Mouse (Mus musculus) kidney, embryonic 14.5 days (tissue): Measurements from ENCODE around the gene Ak5. TPM values are rescaled to one million over a fixed set of nuclear protein-coding genes. Genes with fewer than 3 reads are reported as not detected.
"Not testable (repeated sequence)": the region's sequence is repeated elsewhere in the genome, so short reads cannot be mapped to it uniquely, and the experiment has no call there.

Experiments used
- ATAC-seq: fragments of 200-750 bp; cut with Nextera tagmentation; 2 replicates; pipeline ENCODE4 v1.8.0; 2017; ENCODE audit warnings: moderate number of reproducible peaks, mild to moderate bottlenecking, moderate TSS enrichment, moderate library complexity; ENCODE audit not compliant: low FRiP score, low TSS enrichment
- H3K27ac ChIP-seq: fragments of 300-500 bp; sonication (generic); 2 replicates; pipeline ENCODE4 v1.5.1; 2014; ENCODE audit warnings: low read depth, mild to moderate bottlenecking, low read length, moderate library complexity, mixed read lengths
- H3K27me3 ChIP-seq: fragments of 300-500 bp; sonication (generic); 2 replicates; pipeline ENCODE4 v1.6.1; 2014; ENCODE audit warnings: mild to moderate bottlenecking, low read length; ENCODE audit not compliant: control insufficient read depth, insufficient read depth
- H3K36me3 ChIP-seq: fragments of 300-500 bp; sonication (generic); 2 replicates; pipeline ENCODE4 v1.6.1; 2014; ENCODE audit warnings: low read length, mixed read lengths; ENCODE audit not compliant: control insufficient read depth, insufficient read depth
- H3K4me1 ChIP-seq: fragments of 300-500 bp; sonication (generic); 2 replicates; pipeline ENCODE4 v1.6.1; 2014; ENCODE audit warnings: low read length, mixed read lengths; ENCODE audit not compliant: control insufficient read depth, insufficient read depth
- H3K4me2 ChIP-seq: fragments of 300-500 bp; sonication (generic); replicated peaks from 2 replicates; pipeline ENCODE4 v1.6.1; 2014; ENCODE audit warnings: low read depth, mild to moderate bottlenecking, low read length
- H3K4me3 ChIP-seq: fragments of 300-500 bp; sonication (generic); 2 replicates; pipeline ENCODE4 v1.5.1; 2014; ENCODE audit warnings: mild to moderate bottlenecking, low read length
- H3K9ac ChIP-seq: fragments of 300-500 bp; sonication (generic); 2 replicates; pipeline ENCODE4 v1.6.1; 2014; ENCODE audit warnings: low read depth, mild to moderate bottlenecking, low read length, moderate library complexity
- H3K9me3 ChIP-seq: fragments of 300-500 bp; sonication (generic); 2 replicates; pipeline ENCODE4 v1.6.1; 2016; ENCODE audit warnings: low read length; ENCODE audit not compliant: control insufficient read depth
- WGBS: fragments of 180-500 bp; shearing (Covaris S2); extraction: QIAGEN DNeasy Blood & Tissue Kit; methylation state at CpG from one replicate; pipeline ENCODE4 v1.1.7; 2014; 5-methylcytosine and 5-hydroxymethylcytosine counted together
- polyA plus RNA-seq: library from polyadenylated mRNA; unstranded; fragments of >200 nt; fragmentation: Nextera tagmentation; extraction: Ambion mirVana; gene quantifications from 2 replicates; pipeline ENCODE4 v1.2.1, GENCODE M21; 2014

Gene Ak5
- polyA plus RNA-seq, 1 experiment from 2014 or later, result 2.1 TPM

DNA sequence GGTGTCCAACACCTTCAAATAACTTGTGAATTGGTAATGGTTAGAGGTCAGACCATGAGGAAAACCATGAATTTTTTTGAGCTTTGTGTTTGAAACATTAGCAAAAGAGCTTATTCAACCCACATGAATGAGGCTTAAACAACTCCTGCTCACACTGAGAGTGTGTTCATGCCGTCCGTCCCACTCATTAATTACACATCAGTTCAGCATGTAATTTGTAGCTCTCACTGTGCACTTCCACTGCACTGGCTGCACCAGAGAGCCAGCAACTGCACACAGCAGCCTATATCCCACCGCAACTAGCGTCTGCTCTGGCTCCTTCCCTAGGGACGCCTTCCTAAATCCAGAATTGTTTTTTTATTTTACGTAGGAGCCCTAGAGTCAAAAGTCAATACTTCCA lies 68.5 kb downstream of the Ak5 start:
- H3K9ac ChIP-seq, result no peak overlapping the region
- no peak overlapping the region for H3K27ac ChIP-seq
- H3K4me2 ChIP-seq, result no peak overlapping the region
- 50% methylated on average over 6 of the region's 6 CpGs for WGBS
- ATAC-seq, result no peak
- H3K4me1 ChIP-seq, result no peaks in the 10 kb centered on the region
- H3K27me3 ChIP-seq, result no peaks in the 10 kb centered on the region
- no peaks in the 10 kb centered on the region for H3K9me3 ChIP-seq
- no peaks in the 10 kb centered on the region for H3K36me3 ChIP-seq
- no peak overlapping the region for H3K4me3 ChIP-seq

DNA sequence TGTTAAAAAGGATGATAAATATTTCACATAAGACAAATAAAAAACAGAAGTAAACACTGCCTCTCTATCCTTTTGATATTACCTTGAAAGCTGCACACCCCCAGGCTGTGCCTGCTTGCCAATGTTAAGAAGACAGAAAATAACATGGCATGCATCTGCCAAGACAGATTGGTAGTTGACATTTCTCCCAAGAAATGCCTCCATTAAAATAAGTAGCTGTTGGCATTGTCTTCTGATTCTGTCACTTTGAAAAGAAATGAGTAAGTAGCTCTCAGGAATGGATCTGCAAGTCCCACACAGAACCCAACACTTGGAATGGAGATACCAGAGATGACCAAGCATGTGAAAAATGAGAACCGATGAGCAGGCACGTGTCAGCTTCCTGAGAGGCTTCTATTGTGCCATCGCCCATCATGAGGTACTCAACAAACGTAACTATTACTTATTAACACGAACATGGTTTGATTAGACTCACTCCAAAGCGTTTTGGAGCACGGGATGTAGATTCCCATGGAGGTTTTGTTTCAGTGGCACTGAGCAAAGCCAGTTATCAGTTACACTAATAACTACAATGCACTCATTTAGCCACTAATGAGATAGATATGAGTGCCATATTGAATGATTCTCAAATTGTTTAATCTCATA lies 71.6 kb downstream of the Ak5 start:
- Histone ChIP-seq H3K4me1 (no peaks in the 10 kb centered on the region), H3K36me3 (no peaks in the 10 kb centered on the region), H3K4me3 (no peak overlapping the region), H3K27me3 (no peaks in the 10 kb centered on the region), H3K4me2 (no peak overlapping the region), H3K27ac (no peak overlapping the region), H3K9ac (no peak overlapping the region), H3K9me3 (no peaks in the 10 kb centered on the region)
- ATAC-seq, result no peak
- 88% methylated on average over 7 of the region's 7 CpGs for WGBS

DNA sequence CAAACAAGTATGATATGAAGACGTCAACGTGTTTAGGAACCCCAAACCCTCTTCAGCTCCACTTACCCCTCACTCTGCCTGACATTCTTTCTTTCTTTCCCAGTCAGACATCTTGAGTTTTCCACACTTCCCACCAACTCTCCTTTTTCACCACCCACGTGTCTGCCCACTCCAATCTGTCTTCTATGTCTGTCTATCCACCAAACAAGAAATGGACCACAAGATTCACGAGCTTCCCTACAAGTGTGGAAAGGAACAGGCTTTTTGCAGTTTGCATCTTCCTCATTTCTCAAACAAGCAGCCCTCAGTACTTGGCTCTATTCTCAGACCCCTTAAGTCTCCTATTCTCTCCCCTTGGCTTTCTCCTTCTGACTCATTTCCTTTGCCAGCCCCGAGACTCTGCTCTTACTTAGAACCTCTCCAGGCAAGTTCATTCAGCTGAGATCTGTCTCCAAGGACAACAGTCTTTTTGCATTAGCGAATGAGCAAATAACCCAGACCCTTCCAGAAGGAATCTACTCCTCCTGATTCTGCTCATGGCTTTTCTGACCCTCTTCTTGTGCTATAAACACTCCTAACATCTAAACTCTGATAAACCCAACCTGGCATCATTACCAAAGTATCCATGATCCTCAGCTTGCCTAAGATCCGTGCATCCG lies 75.3 kb downstream of the Ak5 start:
- H3K4me1 ChIP-seq, result no peaks in the 10 kb centered on the region
- ATAC-seq, result no peak
- 69% methylated on average over 8 of the region's 8 CpGs for WGBS
- no peaks in the 10 kb centered on the region for H3K36me3 ChIP-seq
- no peak overlapping the region for H3K4me3 ChIP-seq
- H3K9ac ChIP-seq, result no peak overlapping the region
- H3K27me3 ChIP-seq, result no peaks in the 10 kb centered on the region
- H3K9me3 ChIP-seq, result no peaks in the 10 kb centered on the region
- no peak overlapping the region for H3K27ac ChIP-seq
- H3K4me2 ChIP-seq, result no peak overlapping the region

DNA sequence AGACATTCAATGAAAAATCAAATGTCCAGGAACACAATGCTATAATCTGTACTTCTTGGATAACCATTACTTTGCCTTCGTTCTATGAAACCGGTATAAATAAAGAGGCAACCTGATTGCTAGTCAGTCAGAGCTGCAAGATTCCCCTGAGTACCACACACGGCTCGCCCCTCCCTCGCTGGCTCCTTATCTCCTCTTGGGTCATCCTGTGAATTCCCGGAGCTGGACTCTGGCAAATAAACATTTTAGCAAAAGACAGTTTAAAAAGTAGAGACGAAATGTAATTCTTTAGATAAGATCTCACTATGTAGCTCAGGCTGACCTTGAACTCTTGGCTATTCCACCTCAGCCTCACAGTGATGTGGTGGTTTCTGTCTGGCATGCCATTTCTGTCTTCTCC lies 77.7 kb downstream of the Ak5 start:
- no peak overlapping the region for H3K27ac ChIP-seq
- H3K9ac ChIP-seq, result no peak overlapping the region
- H3K4me1 ChIP-seq, result no peaks in the 10 kb centered on the region
- H3K4me3 ChIP-seq, result no peak overlapping the region
- no peaks in the 10 kb centered on the region for H3K36me3 ChIP-seq
- no peaks in the 10 kb centered on the region for H3K27me3 ChIP-seq
- no peak overlapping the region for H3K4me2 ChIP-seq
- no peak for ATAC-seq
- H3K9me3 ChIP-seq, result no peaks in the 10 kb centered on the region
- WGBS, result 76% methylated on average over 7 of the region's 7 CpGs

DNA sequence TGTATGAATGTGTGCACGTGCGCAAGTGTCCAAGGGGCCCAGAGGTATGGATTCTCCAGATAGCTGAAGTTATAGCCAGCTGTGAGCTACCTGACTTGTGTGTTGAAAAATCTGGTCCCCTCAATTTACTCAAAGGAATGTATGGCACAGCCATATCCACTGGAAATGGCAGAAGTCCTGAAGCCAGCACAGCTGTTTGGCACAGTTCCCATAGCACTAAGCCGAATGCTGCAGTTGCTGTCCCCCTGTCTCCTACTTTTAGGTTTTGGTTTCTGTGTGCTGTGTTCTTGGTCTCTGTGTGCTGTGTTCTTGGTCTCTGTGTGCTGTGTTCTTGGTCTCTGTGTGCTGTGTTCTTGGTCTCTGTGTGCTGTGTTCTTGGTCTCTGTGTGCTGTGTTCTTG lies 79.1 kb downstream of the Ak5 start:
- not testable (repeated sequence) for H3K4me2 ChIP-seq, H3K36me3 ChIP-seq, H3K9ac ChIP-seq, H3K4me1 ChIP-seq, H3K27ac ChIP-seq, H3K4me3 ChIP-seq, ATAC-seq, H3K9me3 ChIP-seq, H3K27me3 ChIP-seq
- WGBS, result 85% methylated on average over 3 of the region's 3 CpGs

DNA sequence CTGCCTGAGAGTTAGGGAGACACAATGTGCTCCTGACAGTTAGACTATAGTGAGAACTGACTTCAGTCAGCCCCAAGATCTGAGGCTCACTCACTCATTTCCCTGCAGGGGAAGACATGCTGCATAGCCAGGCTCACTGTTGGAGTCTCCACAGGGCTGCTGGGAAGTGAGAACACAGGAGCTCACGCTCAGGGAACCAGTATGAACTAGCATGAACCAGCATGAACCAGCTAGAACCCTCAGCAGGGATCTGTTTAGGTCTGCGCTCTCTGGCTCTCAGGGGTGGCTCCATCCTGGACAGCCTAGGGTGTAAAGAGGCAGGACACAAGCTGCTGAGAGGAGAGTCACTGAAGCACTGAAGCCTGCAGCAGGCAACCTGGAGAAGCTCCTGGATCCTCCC lies 81.2 kb downstream of the Ak5 start:
- Histone ChIP-seq H3K27me3 (no peaks in the 10 kb centered on the region), H3K4me1 (no peaks in the 10 kb centered on the region), H3K4me2 (no peak overlapping the region), H3K4me3 (no peak overlapping the region), H3K9me3 (no peaks in the 10 kb centered on the region), H3K27ac (no peak overlapping the region), H3K9ac (no peak overlapping the region), H3K36me3 (no peaks in the 10 kb centered on the region)
- 78% methylated on average over 2 of the region's 2 CpGs for WGBS
- ATAC-seq, result no peak

DNA sequence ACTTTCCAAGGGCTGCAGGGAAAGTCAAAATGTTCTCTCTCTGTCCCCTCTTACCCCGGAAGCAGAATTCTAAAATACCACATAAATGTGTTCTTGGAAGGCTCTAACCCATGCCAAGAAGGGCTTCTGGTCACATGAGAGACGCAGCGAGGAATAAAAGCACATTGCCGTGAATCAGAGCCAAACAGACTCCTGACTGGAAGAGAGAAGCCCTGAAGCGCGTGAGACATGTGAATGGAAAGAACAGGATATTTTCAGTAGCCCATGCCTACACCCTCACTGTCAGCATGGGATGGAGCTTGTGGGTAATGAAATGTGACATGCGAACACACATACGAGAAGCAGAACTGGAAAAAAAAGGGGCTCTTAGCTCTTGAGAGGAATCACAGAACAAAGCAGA lies 82.0 kb downstream of the Ak5 start:
- Histone ChIP-seq H3K4me1 (no peaks in the 10 kb centered on the region), H3K27ac (no peak overlapping the region), H3K9me3 (no peaks in the 10 kb centered on the region), H3K27me3 (no peaks in the 10 kb centered on the region), H3K4me2 (no peak overlapping the region), H3K36me3 (no peaks in the 10 kb centered on the region), H3K4me3 (no peak overlapping the region), H3K9ac (no peak overlapping the region)
- 82% methylated on average over 8 of the region's 8 CpGs for WGBS
- no peak for ATAC-seq

DNA sequence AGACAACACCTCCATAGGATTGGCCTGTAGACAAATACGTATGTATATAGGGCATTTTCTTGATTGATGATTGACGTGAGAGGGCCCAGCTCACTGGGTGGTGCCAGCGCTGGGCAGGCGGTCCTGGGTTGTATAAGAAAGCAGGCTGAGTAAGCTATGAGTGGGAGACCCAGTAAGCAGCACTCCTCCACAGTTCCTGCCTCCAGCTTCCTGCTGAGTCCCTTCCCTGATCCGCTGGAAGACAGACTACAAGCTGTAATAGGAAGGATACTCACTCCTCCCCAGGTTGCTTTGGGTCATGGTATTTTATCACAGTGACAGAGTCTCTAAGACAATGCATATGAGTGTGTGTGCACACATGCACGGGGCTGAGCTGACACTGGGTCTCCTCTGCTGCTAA lies 82.6 kb downstream of the Ak5 start:
- no peak overlapping the region for H3K4me2 ChIP-seq
- no peaks in the 10 kb centered on the region for H3K36me3 ChIP-seq
- no peaks in the 10 kb centered on the region for H3K27me3 ChIP-seq
- H3K27ac ChIP-seq, result no peak overlapping the region
- no peak for ATAC-seq
- no peak overlapping the region for H3K9ac ChIP-seq
- H3K4me1 ChIP-seq, result no peaks in the 10 kb centered on the region
- H3K4me3 ChIP-seq, result no peak overlapping the region
- no peaks in the 10 kb centered on the region for H3K9me3 ChIP-seq
- 53% methylated on average over 6 of the region's 6 CpGs for WGBS

DNA sequence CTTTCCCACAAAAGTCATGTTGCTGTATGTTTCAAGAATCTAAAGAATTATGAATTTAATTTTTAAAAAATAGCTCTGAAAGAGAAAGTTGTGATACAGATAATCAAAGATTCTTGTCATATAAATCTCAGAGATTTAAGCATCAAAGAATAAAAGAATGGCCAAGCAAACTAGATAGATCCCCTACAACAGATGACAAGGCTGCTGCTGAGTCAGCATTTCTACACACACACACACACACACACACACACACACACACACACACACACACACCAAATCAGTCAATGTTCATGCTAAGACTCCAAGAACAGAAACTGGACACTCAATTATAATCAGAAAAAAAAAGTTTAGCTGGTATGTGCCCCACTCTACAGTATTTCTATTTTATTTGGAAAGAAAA lies 85.1 kb downstream of the Ak5 start:
- Histone ChIP-seq H3K4me3 (no peak overlapping the region), H3K27ac (no peak overlapping the region)

More for the DNA sequence above, 85.1 kb downstream of the Ak5 start:
- H3K9me3 ChIP-seq, result no peaks in the 10 kb centered on the region
- H3K27me3 ChIP-seq, result no peaks in the 10 kb centered on the region
- no peak overlapping the region for H3K4me2 ChIP-seq
- H3K4me1 ChIP-seq, result no peaks in the 10 kb centered on the region
- ATAC-seq, result no peak
- H3K36me3 ChIP-seq, result no peaks in the 10 kb centered on the region
- H3K9ac ChIP-seq, result no peak overlapping the region
